Mouse (Mus musculus): Measurements from ENCODE around the gene Stk10. TPM values are rescaled to one million over a fixed set of nuclear protein-coding genes. Genes with fewer than 3 reads are reported as not detected.

Gene Stk10
- polyA plus RNA-seq, 1 experiment from 2014 or later, result 3.5 TPM

GRCm38 (mm10) chr11:32581031-32581430, 47.9 kb downstream of the Stk10 start:
- ATAC-seq (ENCODE audit: low FRiP score, low TSS enrichment), result no peak
- WGBS, result 55% methylated on average over 2 of the region's 2 CpGs

GRCm38 (mm10) chr11:32582813-32583212, 49.7 kb downstream of the Stk10 start:
- Histone ChIP-seq H3K36me3 (ENCODE audit: control insufficient read depth, insufficient read depth, low read length) (no peaks in the 10 kb centered on the region), H3K27me3 (ENCODE audit: control insufficient read depth, insufficient read depth, low read length) (no peaks in the 10 kb centered on the region), H3K4me3 (ENCODE audit: low read length) (no peak overlapping the region), H3K4me2 (replicated peaks; ENCODE audit: low read depth, low read length) (no peak overlapping the region), H3K4me1 (ENCODE audit: control insufficient read depth, insufficient read depth, low read length) (peaks cover 5% of the 10 kb centered on the region; the same call in 1 of the 2 replicates), H3K9me3 (ENCODE audit: control insufficient read depth, low read length) (no peaks in the 10 kb centered on the region), H3K9ac (ENCODE audit: low read depth, low read length) (no peak overlapping the region), H3K27ac (ENCODE audit: low read depth, low read length) (no peak overlapping the region)
- no peak for ATAC-seq (ENCODE audit: low FRiP score, low TSS enrichment)
- WGBS, result 58% methylated on average over 5 of the region's 5 CpGs

More at GRCm38 (mm10) chr11:32581031-32581430, 47.9 kb downstream of the Stk10 start:
- H3K4me3 ChIP-seq (ENCODE audit: low read length), result no peak overlapping the region
- H3K9ac ChIP-seq (ENCODE audit: low read depth, low read length), result no peak overlapping the region
- peaks cover 21% of the 10 kb centered on the region for H3K4me1 ChIP-seq (ENCODE audit: control insufficient read depth, insufficient read depth, low read length)
- no peaks in the 10 kb centered on the region for H3K27me3 ChIP-seq (ENCODE audit: control insufficient read depth, insufficient read depth, low read length)
- H3K27ac ChIP-seq (ENCODE audit: low read depth, low read length), result no peak overlapping the region
- H3K4me2 ChIP-seq (replicated peaks; ENCODE audit: low read depth, low read length), result no peak overlapping the region
- no peaks in the 10 kb centered on the region for H3K9me3 ChIP-seq (ENCODE audit: control insufficient read depth, low read length)
- H3K36me3 ChIP-seq (ENCODE audit: control insufficient read depth, insufficient read depth, low read length), result no peaks in the 10 kb centered on the region

GRCm38 (mm10) chr11:32585996-32586395, 52.9 kb downstream of the Stk10 start:
- H3K9ac ChIP-seq (ENCODE audit: low read depth, low read length), result no peak overlapping the region
- H3K36me3 ChIP-seq (ENCODE audit: control insufficient read depth, insufficient read depth, low read length), result no peaks in the 10 kb centered on the region; the same call in 1 of the 2 replicates
- WGBS, result 45% methylated on average over 6 of the region's 6 CpGs
- H3K4me3 ChIP-seq (ENCODE audit: low read length), result no peak overlapping the region
- no peaks in the 10 kb centered on the region for H3K9me3 ChIP-seq (ENCODE audit: control insufficient read depth, low read length)
- H3K4me1 ChIP-seq (ENCODE audit: control insufficient read depth, insufficient read depth, low read length), result no peaks in the 10 kb centered on the region
- no peak for ATAC-seq (ENCODE audit: low FRiP score, low TSS enrichment)
- no peak overlapping the region for H3K4me2 ChIP-seq (replicated peaks; ENCODE audit: low read depth, low read length)
- no peaks in the 10 kb centered on the region for H3K27me3 ChIP-seq (ENCODE audit: control insufficient read depth, insufficient read depth, low read length)
- no peak overlapping the region for H3K27ac ChIP-seq (ENCODE audit: low read depth, low read length)

- Histone ChIP-seq H3K4me3 (ENCODE audit: low read length) (no peak overlapping the region), H3K4me1 (ENCODE audit: control insufficient read depth, insufficient read depth, low read length) (no peaks in the 10 kb centered on the region), H3K9ac (ENCODE audit: low read depth, low read length) (no peak overlapping the region; the same call in 1 of the 2 replicates), H3K36me3 (ENCODE audit: control insufficient read depth, insufficient read depth, low read length) (no peaks in the 10 kb centered on the region; the same call in 1 of the 2 replicates), H3K9me3 (ENCODE audit: control insufficient read depth, low read length) (no peaks in the 10 kb centered on the region), H3K27ac (ENCODE audit: low read depth, low read length) (0 out of 2 replicates have a peak overlapping the region, but pooled peaks have one; percentile 51), H3K4me2 (replicated peaks; ENCODE audit: low read depth, low read length) (no peak overlapping the region), H3K27me3 (ENCODE audit: control insufficient read depth, insufficient read depth, low read length) (no peaks in the 10 kb centered on the region)
- 77% methylated on average over 17 of the region's 17 CpGs for WGBS
- ATAC-seq (ENCODE audit: low FRiP score, low TSS enrichment), result no peak
Measured at GRCm38 (mm10) chr11:32587191-32588089, 54.3 kb downstream of the Stk10 start.

- Histone ChIP-seq H3K27ac (ENCODE audit: low read depth, low read length) (0 out of 2 replicates have a peak overlapping the region, but pooled peaks have one; percentile 51), H3K9me3 (ENCODE audit: control insufficient read depth, low read length) (no peaks in the 10 kb centered on the region), H3K9ac (ENCODE audit: low read depth, low read length) (no peak overlapping the region; the same call in 1 of the 2 replicates), H3K36me3 (ENCODE audit: control insufficient read depth, insufficient read depth, low read length) (no peaks in the 10 kb centered on the region; the same call in 1 of the 2 replicates), H3K27me3 (ENCODE audit: control insufficient read depth, insufficient read depth, low read length) (no peaks in the 10 kb centered on the region), H3K4me2 (replicated peaks; ENCODE audit: low read depth, low read length) (no peak overlapping the region), H3K4me3 (ENCODE audit: low read length) (no peak overlapping the region), H3K4me1 (ENCODE audit: control insufficient read depth, insufficient read depth, low read length) (no peaks in the 10 kb centered on the region)
- WGBS, result 35% methylated on average over 15 of the region's 15 CpGs
- peak; percentile 37; the same call in 1 of the 2 replicates for ATAC-seq (ENCODE audit: low FRiP score, low TSS enrichment)
Measured at GRCm38 (mm10) chr11:32588090-32588891, 55.2 kb downstream of the Stk10 start.

GRCm38 (mm10) chr11:32588892-32589172, 55.7 kb downstream of the Stk10 start:
- ATAC-seq (ENCODE audit: low FRiP score, low TSS enrichment), result no peak; the same call in 1 of the 2 replicates
- WGBS, result 81% methylated on average over 11 of the region's 11 CpGs
- no peaks in the 10 kb centered on the region for H3K9me3 ChIP-seq (ENCODE audit: control insufficient read depth, low read length)
- no peaks in the 10 kb centered on the region for H3K27me3 ChIP-seq (ENCODE audit: control insufficient read depth, insufficient read depth, low read length)
- H3K4me3 ChIP-seq (ENCODE audit: low read length), result no peak overlapping the region
- H3K27ac ChIP-seq (ENCODE audit: low read depth, low read length), result no peak overlapping the region
- H3K36me3 ChIP-seq (ENCODE audit: control insufficient read depth, insufficient read depth, low read length), result no peaks in the 10 kb centered on the region; the same call in 1 of the 2 replicates
- H3K4me2 ChIP-seq (replicated peaks; ENCODE audit: low read depth, low read length), result no peak overlapping the region
- H3K9ac ChIP-seq (ENCODE audit: low read depth, low read length), result no peak overlapping the region
- H3K4me1 ChIP-seq (ENCODE audit: control insufficient read depth, insufficient read depth, low read length), result no peaks in the 10 kb centered on the region

GRCm38 (mm10) chr11:32589201-32589600, 56.1 kb downstream of the Stk10 start:
- H3K27ac ChIP-seq (ENCODE audit: low read depth, low read length), result no peak overlapping the region
- H3K36me3 ChIP-seq (ENCODE audit: control insufficient read depth, insufficient read depth, low read length), result no peaks in the 10 kb centered on the region; the same call in 1 of the 2 replicates
- no peak overlapping the region for H3K9ac ChIP-seq (ENCODE audit: low read depth, low read length)
- H3K9me3 ChIP-seq (ENCODE audit: control insufficient read depth, low read length), result no peaks in the 10 kb centered on the region
- H3K4me2 ChIP-seq (replicated peaks; ENCODE audit: low read depth, low read length), result no peak overlapping the region
- H3K4me3 ChIP-seq (ENCODE audit: low read length), result no peak overlapping the region
- WGBS, result 94% methylated on average over 12 of the region's 12 CpGs
- no peak for ATAC-seq (ENCODE audit: low FRiP score, low TSS enrichment)
- H3K4me1 ChIP-seq (ENCODE audit: control insufficient read depth, insufficient read depth, low read length), result no peaks in the 10 kb centered on the region
- H3K27me3 ChIP-seq (ENCODE audit: control insufficient read depth, insufficient read depth, low read length), result no peaks in the 10 kb centered on the region

- no peaks in the 10 kb centered on the region; the same call in 1 of the 2 replicates for H3K36me3 ChIP-seq (ENCODE audit: control insufficient read depth, insufficient read depth, low read length)
- H3K27me3 ChIP-seq (ENCODE audit: control insufficient read depth, insufficient read depth, low read length), result no peaks in the 10 kb centered on the region
- peaks cover under 1% of the 10 kb centered on the region; the same call in 1 of the 2 replicates for H3K9me3 ChIP-seq (ENCODE audit: control insufficient read depth, low read length)
- H3K9ac ChIP-seq (ENCODE audit: low read depth, low read length), result no peak overlapping the region
- no peak overlapping the region for H3K4me3 ChIP-seq (ENCODE audit: low read length)
- no peak for ATAC-seq (ENCODE audit: low FRiP score, low TSS enrichment)
- H3K27ac ChIP-seq (ENCODE audit: low read depth, low read length), result no peak overlapping the region
- no peak overlapping the region for H3K4me2 ChIP-seq (replicated peaks; ENCODE audit: low read depth, low read length)
- 90% methylated on average over 8 of the region's 8 CpGs for WGBS
- no peaks in the 10 kb centered on the region for H3K4me1 ChIP-seq (ENCODE audit: control insufficient read depth, insufficient read depth, low read length)
Measured at GRCm38 (mm10) chr11:32589791-32590190, 56.7 kb downstream of the Stk10 start.
